Mouse (Mus musculus): ENCODE measurements around the gene Pdzrn3. TPM values are rescaled to one million over a fixed set of nuclear protein-coding genes. Genes with fewer than 3 reads are reported as not detected.

Pdzrn3 gene
- total RNA-seq, 2 experiments from 2014 or later: 15.7 to 21.4 TPM

DNA sequence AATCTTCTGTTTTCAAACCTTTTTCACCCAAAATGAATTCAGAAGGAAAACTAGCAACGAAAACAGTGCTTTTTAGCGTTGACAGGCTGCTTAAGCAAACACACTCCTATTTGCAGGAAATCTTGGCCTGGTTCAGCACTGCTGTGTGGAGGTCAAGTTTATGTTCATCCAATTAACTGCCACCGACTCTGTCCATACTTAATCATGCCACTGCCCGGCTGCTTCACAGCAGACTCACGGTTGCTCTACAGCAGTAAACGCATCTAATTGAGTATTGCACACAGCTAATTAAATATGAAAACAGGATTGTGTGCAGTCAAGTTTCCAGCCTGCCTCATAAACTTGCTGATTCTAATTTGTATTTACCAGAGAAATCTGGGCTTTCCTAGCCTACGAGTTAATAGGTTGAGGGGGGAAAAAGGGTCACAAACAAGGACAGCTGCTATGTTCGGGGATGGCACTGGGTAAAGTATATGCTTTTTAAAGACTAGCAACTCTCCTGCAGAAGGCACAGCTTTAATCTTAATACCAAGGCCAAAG lies 183.2 kb downstream of the Pdzrn3 start:
- DNase-seq: no peak

DNA sequence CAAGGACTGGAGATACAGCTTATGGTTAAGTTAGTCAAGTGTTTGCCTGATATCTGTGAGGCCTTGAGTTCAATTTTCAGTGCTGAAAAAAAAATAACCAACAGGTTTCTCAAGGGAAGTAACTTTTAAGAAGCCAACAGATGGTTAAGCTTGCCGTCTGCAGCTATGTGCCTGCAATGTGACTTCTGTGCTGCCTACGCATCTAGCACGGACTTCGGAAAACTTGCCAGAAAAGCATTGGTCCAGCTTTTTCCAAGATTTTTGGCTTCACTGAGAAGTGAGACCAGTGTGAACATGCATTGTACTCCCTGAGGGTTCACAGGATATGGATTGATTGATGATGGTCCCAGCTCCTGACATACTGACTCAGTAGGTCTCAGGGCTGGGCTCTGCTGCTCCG lies 186.1 kb downstream of the Pdzrn3 start:
- DNase-seq: no peak

DNA sequence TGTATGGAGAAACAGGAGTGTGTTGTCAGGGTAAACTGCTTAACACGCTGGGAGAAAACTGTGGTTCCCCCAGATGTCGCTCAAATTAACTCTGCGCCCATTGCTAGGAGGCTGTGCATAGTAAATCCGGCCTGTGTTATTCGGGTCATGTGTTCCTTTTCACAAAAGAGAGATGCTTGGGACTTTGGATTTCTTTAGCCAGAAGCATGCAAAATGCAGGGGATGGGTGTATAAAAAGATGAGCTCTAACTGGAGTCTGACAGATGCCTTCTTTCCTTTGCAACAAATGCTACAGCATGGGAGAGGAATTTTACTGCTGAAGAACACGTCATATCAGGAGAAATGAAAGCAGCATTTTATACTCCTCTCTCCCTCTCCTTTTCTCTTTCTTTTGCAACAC lies 190.4 kb downstream of the Pdzrn3 start:
- DNase-seq: no peak

DNA sequence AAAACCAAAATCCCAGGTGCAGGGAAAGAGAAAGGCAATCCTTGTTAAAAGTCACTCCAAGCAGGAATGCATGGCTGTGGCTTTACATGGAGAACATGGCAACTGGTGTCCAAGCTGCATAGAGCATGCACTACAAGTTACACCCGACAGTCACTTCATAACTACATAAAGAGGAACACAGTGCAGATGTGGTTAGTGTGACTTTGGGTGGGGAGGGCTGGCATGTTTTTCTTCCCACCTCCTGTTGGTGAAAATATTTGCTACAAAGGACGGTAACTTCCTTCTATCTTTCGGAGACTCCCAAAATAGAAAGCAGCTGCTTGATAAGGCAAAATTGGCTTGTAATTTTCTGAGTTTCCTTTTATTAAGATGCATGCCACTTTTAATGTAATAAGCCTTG lies 190.8 kb downstream of the Pdzrn3 start:
- no peak for DNase-seq

DNA sequence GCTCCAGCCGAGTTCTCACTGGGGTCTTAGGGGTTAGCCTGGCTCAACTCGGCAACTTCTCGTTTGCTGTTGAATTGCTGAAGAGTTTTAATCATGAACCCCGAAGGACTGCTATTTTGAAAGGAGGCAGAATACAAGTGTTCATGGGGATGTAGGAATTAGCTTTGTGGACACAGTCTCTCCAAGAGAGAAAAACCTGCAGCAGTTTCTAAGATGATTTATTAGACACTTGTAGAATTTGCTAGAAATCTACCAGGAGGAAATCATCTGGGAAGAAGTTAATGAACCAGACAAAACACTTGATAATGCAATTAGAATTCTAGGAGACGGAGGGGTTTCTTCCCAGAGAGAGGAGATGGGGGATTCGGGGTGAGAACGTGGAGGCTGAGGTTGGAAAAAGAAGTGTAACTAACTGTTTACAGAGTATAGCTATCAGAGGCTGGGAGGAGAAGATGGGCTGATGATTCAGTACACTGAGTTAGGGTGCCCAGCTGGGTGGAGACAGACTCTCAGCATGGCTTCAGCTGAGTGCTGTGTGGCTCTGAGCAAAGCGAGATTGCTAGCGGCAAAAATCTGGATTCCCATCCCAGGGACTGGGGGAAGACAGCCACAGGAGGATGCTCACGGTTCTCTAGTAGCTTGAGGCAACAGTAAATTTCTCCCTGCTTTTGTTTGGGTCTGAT lies 193.5 kb downstream of the Pdzrn3 start:
- no peak for DNase-seq

DNA sequence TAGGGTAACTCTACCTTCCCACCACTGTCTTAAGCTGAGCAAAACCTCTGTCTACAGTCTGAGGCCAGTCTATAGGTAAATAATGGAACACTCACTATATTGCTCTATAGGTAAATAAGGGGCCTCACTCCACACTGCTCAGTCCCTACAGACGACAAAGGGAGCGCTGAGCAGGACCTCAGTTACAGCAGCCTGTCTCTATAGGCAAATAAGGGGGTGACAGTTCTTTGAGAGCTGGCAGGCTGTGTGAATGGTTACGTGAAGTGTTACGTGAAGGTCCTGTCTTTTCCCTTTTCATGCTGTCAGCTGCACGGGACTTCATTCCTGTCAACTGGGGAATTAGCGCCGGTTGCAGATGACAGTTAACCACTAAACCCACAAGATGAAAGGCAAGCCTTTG lies 207.0 kb downstream of the Pdzrn3 start:
- DNase-seq: no peak

DNA sequence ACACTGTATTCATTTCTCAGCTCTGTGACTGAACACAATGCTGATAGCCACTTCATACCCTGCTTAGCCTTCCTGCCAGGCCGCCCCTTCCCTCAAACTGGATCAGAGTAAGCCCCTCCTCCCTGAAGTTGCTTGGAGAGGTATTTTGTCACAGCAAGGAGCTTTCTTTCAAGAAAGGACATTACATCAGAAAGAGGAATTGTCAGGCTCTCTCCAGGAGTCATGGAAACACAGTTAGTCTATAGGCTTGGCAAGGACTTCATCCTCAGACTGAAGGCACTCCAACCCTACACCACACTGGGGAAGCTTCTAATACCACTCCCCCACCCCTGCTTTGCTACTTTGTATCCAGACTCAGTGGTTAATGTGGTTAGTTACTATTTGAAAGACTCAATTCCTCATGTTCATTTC lies 224.2 kb downstream of the Pdzrn3 start:
- DNase-seq: no peak

DNA sequence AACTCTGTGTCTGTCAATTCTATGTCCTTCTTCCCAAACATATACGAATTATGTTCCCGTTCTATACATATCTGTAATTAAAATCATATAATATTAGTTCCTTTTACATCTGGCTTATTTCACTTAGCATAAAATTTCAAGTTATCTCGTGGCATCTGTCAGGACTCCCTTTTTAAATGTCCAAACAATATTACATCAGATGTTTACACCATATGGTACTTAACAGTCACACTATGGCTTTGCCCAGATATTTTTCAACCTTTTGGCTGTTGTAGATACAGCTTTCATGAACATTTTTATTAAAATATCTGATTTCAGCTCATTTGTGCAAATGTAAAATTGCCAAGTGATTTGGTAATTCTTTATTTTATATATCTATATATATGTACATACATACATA lies 242.3 kb downstream of the Pdzrn3 start:
- no peak for DNase-seq

GRCm38 (mm10) chr6:101125396-101125795 lies 252.3 kb downstream of the Pdzrn3 start:
- no peak for DNase-seq

DNA sequence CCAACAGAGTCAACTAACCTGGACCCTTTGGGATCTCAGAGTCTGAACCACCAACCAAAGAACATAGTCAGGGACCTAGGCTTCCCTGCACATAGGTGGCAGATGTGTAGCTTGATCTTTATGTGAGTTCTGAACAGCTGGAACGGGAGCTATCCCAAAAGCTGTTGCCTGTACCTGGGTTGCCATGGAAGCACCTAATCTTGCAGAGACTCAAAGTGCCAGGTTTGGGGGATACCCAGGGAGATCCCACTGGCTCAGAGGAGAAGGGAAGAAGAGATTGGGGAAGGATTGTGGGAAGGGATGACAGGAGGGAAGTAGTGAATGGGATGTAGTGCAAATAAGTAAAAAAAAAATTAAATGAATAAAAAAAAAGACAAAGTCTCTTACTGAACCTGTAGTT lies 268.7 kb downstream of the Pdzrn3 start:
- no peak for DNase-seq

DNA sequence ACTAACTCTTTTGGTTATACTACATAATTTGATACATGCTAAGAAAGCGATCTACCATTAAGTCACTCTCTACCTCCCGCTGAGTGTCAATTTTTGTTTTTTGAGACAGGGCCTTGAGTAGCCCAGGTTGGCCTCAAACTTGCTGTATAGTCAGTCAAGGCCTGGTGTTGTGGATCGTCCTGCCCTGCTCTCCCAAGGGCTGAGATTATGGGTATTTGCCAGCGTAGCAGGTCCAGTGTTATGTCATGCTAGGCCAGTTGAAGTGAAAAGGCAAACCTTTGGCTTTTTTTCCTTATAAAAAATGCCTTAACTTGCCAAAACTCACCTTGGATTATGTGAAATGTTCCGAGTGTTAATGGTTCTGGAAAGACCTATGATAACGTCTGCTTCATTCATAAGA lies 274.2 kb downstream of the Pdzrn3 start:
- no peak for DNase-seq

DNA sequence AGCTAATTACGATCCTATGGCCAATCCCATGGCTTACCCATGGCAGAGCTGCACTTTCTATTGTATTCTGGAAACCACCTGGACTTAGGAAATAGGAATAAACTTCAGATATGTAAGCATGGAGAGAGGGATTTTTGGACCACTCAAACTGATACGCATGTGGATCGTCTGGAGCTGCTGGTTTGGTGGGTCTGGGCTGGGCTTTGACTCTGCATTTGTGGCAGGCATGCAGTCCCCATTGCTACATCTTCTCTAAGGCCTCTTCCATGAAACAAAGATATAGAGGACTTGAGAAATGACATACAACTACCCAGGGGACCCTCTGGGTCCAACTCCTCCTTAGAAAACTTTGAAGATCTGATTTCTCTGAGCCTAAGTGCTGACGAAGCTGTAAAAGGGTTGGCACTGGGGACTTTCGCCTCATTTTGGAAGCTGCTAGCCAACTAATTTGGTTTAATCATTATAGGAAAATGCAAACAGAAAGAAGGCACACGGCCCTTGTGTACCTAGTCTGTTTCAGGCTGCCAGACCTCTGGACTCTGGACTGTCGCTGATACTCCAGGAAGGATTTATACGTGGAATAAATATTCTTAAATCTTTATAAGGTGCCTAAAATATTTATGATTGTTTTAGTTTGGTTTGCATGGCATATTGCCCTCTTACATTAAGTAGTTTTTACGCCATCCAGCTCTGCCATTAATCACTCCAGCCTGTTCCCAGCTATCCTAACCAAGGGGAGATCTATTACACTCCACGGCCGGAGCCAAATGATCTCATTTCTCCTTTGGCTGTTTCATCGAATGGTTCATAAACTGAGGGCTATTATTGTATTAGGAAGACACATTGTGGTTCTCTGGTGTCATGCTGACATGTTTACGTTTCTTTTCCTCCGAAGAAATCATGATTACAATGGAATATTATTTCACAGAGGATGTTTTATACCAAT lies 275.7 kb downstream of the Pdzrn3 start:
- peak; percentile 10 for DNase-seq
